Mouse (Mus musculus): ENCODE data around the gene Nadk.

Gene Nadk

GRCm38 (mm10) chr4:155601997-155602456, 39.8 kb downstream of the Nadk start:
- DNase-seq (ENCODE audit: low spot score in 2 of 2), result no peak

GRCm38 (mm10) chr4:155602753-155603152, 40.6 kb downstream of the Nadk start:
- DNase-seq (ENCODE audit: low spot score in 2 of 2), result no peak

- DNase-seq (ENCODE audit: low spot score in 2 of 2), result no peak
Measured at GRCm38 (mm10) chr4:155603801-155604200, 41.6 kb downstream of the Nadk start.

GRCm38 (mm10) chr4:155605132-155605531, 43.0 kb downstream of the Nadk start:
- DNase-seq (ENCODE audit: low spot score in 2 of 2), result no peak

GRCm38 (mm10) chr4:155606825-155607224, 44.6 kb downstream of the Nadk start:
- DNase-seq (ENCODE audit: low spot score in 2 of 2), result no peak

- no peak for DNase-seq (ENCODE audit: low spot score in 2 of 2)
Measured at GRCm38 (mm10) chr4:155611860-155612259, 49.7 kb downstream of the Nadk start.

GRCm38 (mm10) chr4:155613264-155613663, 51.1 kb downstream of the Nadk start:
- no peak for DNase-seq (ENCODE audit: low spot score in 2 of 2)

- DNase-seq (ENCODE audit: low spot score in 2 of 2), result no peak
Measured at GRCm38 (mm10) chr4:155618321-155618720, 56.1 kb downstream of the Nadk start.

- DNase-seq (ENCODE audit: low spot score in 2 of 2), result peak; percentile 90 to 96
Measured at GRCm38 (mm10) chr4:155624338-155625291, 62.4 kb downstream of the Nadk start, which contains the start of gene Cdk11b. TSS of gene Cdk11b (plus strand) at chr4:155624854.

GRCm38 (mm10) chr4:155630267-155630666, 68.1 kb downstream of the Nadk start:
- no peak for DNase-seq (ENCODE audit: low spot score in 2 of 2)

- no peak for DNase-seq (ENCODE audit: low spot score in 2 of 2)
Measured at GRCm38 (mm10) chr4:155635766-155636499, 73.8 kb downstream of the Nadk start.

All from urinary bladder, postnatal 36 days (tissue).